Comparison of ENCODE assay signal across 9 mouse cellular contexts in the genomic region with DNA sequence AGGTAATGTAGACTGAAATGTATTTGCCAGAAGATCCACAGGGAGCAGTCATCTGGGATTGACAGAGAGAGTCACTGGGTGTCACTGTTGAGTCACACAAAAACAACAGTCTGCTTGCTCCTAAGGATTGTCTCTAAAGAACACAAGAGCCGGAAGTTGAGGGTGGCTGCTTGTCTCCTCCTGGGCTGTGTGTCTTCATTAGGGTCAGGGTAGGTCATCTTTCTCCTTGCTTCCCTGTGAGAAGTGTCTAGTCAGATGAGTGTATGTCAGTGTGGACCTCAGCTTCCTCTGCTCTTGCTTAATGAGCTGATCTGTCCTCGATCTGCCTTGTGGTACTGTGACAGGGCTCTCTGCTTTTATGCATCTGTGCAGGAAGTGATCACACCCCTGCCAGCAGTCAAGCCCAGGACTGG.
DNase-seq lines count a peak whose midpoint lies in the region; ATAC-seq lines count a peak whose summit lies in the region.
"Had no signal": no experiment of that assay in that cellular context is flagged by ENCODE, and none has a peak within 500 bp of the region (broad histone marks: within the 10 kb centered on the region; RNA-seq: fewer than 3 reads in every experiment).

No protein-coding gene starts in this region.

- peak; percentile 22 for DNase-seq in 3T3-L1 (ENCODE audit: low read depth, low spot score)
- DNase-seq in ZHBTc4 (ENCODE audit: low read depth, low spot score): peak; percentile 60
- peak; percentile 69 for DNase-seq in embryo, embryonic 11 days
- peak; percentile 54 for DNase-seq in hindbrain, embryonic 11.5 days (ENCODE audit: low spot score)
- peak; percentile 46 to 66 for DNase-seq in layer of hippocampus, postnatal 36 days
- DNase-seq in T-cell, adult 2 months (ENCODE audit: low spot score): no peak

- H3K9me3 ChIP-seq in hindbrain, embryonic 11.5 days (ENCODE audit: control insufficient read depth, low read length): no peaks in the 10 kb centered on the region
- no peaks in the 10 kb centered on the region for H3K9me3 ChIP-seq in midbrain, embryonic 12.5 days
- H3K9me3 ChIP-seq: megakaryocyte, embryonic 14.5 days had no signal

- H3K4me3 ChIP-seq in hindbrain, embryonic 11.5 days (ENCODE audit: low read depth, low read length): no peak overlapping the region
- no peak overlapping the region for H3K4me3 ChIP-seq in midbrain, embryonic 12.5 days
- H3K4me3 ChIP-seq: megakaryocyte, embryonic 14.5 days had no signal

- peak; percentile 93 for ATAC-seq in hindbrain, embryonic 11.5 days (ENCODE audit: low FRiP score)
- ATAC-seq in midbrain, embryonic 12.5 days (ENCODE audit: low FRiP score, low read depth): peak; percentile 95
- no peak for ATAC-seq in megakaryocyte, adult 5-6 weeks (ENCODE audit: poor library complexity, severe bottlenecking)

- H3K27me3 ChIP-seq in hindbrain, embryonic 11.5 days (ENCODE audit: control insufficient read depth, insufficient read depth, low read length): no peaks in the 10 kb centered on the region
- no peaks in the 10 kb centered on the region for H3K27me3 ChIP-seq in midbrain, embryonic 12.5 days
- H3K27me3 ChIP-seq: megakaryocyte, embryonic 14.5 days had no signal

- H3K4me1 ChIP-seq in hindbrain, embryonic 11.5 days (replicated peaks; ENCODE audit: control insufficient read depth, insufficient read depth, low read length): no peaks in the 10 kb centered on the region
- H3K4me1 ChIP-seq in midbrain, embryonic 12.5 days: 0 out of 2 replicates have a peak, but pooled peaks cover 4% of the 10 kb centered on the region

- no peaks in the 10 kb centered on the region for H3K36me3 ChIP-seq in hindbrain, embryonic 11.5 days (ENCODE audit: control insufficient read depth, insufficient read depth, low read length)
- no peaks in the 10 kb centered on the region for H3K36me3 ChIP-seq in midbrain, embryonic 12.5 days

- H3K4me2 ChIP-seq in hindbrain, embryonic 11.5 days (replicated peaks; ENCODE audit: low read depth, low read length): no peak overlapping the region
- no peak overlapping the region for H3K4me2 ChIP-seq in midbrain, embryonic 12.5 days (replicated peaks)

- no peak overlapping the region for H3K9ac ChIP-seq in hindbrain, embryonic 11.5 days (ENCODE audit: low read depth, low read length)
- H3K9ac ChIP-seq in midbrain, embryonic 12.5 days (replicated peaks): no peak overlapping the region

- 23% methylated on average over 2 of the region's 2 CpGs for WGBS in hindbrain, embryonic 11.5 days
- WGBS in midbrain, embryonic 12.5 days: 11% methylated on average over 2 of the region's 2 CpGs

- H3K27ac ChIP-seq in hindbrain, embryonic 11.5 days (ENCODE audit: low read depth, low read length): no peak overlapping the region
- no peak overlapping the region; the same call in 1 of the 2 replicates for H3K27ac ChIP-seq in midbrain, embryonic 12.5 days (replicated peaks)
